Comparison of ENCODE assay signal across 8 mouse cellular contexts in genomic region chr16:77015380-77016346, GRCm38 (mm10). TPM values are rescaled to one million over a fixed set of nuclear protein-coding genes. Genes with fewer than 3 reads are reported as not detected.
DNase-seq lines count a peak whose midpoint lies in the region; ATAC-seq and TF ChIP-seq lines count a peak whose summit lies in the region.

No protein-coding gene starts in this region.

- peak; percentile 36 for DNase-seq in kidney, adult 2 months
- no peak for DNase-seq in kidney, postnatal 4 days
- DNase-seq in embryonic facial prominence, embryonic 11.5 days (ENCODE audit: low spot score): no peak
- DNase-seq in midbrain, postnatal 0 days (ENCODE audit: low spot score): no peak
- DNase-seq in retina, embryonic 14.5 days (ENCODE audit: low spot score): no peak
- no peak for DNase-seq in adrenal gland, adult 2 months
- DNase-seq in right cerebral cortex, postnatal 36 days (ENCODE audit: low spot score in 2 of 2): no peak

- no peak overlapping the region for H3K4me3 ChIP-seq in kidney, adult 2 months (ENCODE audit: insufficient read depth, low read depth, low read length)
- H3K4me3 ChIP-seq in embryonic facial prominence, embryonic 11.5 days (ENCODE audit: low read depth, low read length): peak overlapping the region; percentile 75
- no peak overlapping the region for H3K4me3 ChIP-seq in intestine, embryonic 15.5 days (replicated peaks)
- peak overlapping the region; percentile 90; the same call in 1 of the 2 replicates for H3K4me3 ChIP-seq in midbrain, postnatal 0 days (ENCODE audit: low read depth, low read length)

- no peaks in the 10 kb centered on the region for H3K9me3 ChIP-seq in embryonic facial prominence, embryonic 11.5 days (replicated peaks; ENCODE audit: control insufficient read depth, low read length)
- no peaks in the 10 kb centered on the region for H3K9me3 ChIP-seq in intestine, embryonic 15.5 days
- no peaks in the 10 kb centered on the region for H3K9me3 ChIP-seq in midbrain, postnatal 0 days (ENCODE audit: low read length)

- H3K4me1 ChIP-seq in kidney, adult 2 months (ENCODE audit: control insufficient read depth, insufficient read depth, low read length): peaks cover 24% of the 10 kb centered on the region
- H3K4me1 ChIP-seq in embryonic facial prominence, embryonic 11.5 days (ENCODE audit: control insufficient read depth, insufficient read depth, low read length): no peaks in the 10 kb centered on the region
- H3K4me1 ChIP-seq in intestine, embryonic 15.5 days (replicated peaks): peaks cover 2% of the 10 kb centered on the region; the same call in 1 of the 2 replicates
- H3K4me1 ChIP-seq in midbrain, postnatal 0 days (ENCODE audit: insufficient read depth, low read length): 0 out of 2 replicates have a peak, but pooled peaks cover 2% of the 10 kb centered on the region

- H3K27me3 ChIP-seq in kidney, adult 2 months (replicated peaks; ENCODE audit: control insufficient read depth, insufficient read depth, low read length): no peaks in the 10 kb centered on the region
- no peaks in the 10 kb centered on the region for H3K27me3 ChIP-seq in embryonic facial prominence, embryonic 11.5 days (ENCODE audit: control insufficient read depth, insufficient read depth, low read length)
- no peaks in the 10 kb centered on the region for H3K27me3 ChIP-seq in intestine, embryonic 15.5 days (replicated peaks)
- no peaks in the 10 kb centered on the region for H3K27me3 ChIP-seq in midbrain, postnatal 0 days (ENCODE audit: insufficient read depth, low read length)

- ATAC-seq in embryonic facial prominence, embryonic 11.5 days (replicated peaks; ENCODE audit: insufficient number of reproducible peaks, low FRiP score, low TSS enrichment, low read depth): no peak
- no peak for ATAC-seq in intestine, embryonic 15.5 days
- ATAC-seq in midbrain, postnatal 0 days (ENCODE audit: low FRiP score): no peak

- H3K27ac ChIP-seq in kidney, adult 2 months (ENCODE audit: insufficient read depth, low read depth, low read length): no peak overlapping the region
- H3K27ac ChIP-seq in embryonic facial prominence, embryonic 11.5 days (replicated peaks; ENCODE audit: low read depth, low read length): no peak overlapping the region
- H3K27ac ChIP-seq in intestine, embryonic 15.5 days: no peak overlapping the region
- H3K27ac ChIP-seq in midbrain, postnatal 0 days (ENCODE audit: low read depth, low read length): no peak overlapping the region

- H3K36me3 ChIP-seq in kidney, adult 2 months (ENCODE audit: control insufficient read depth, insufficient read depth, low read length): no peaks in the 10 kb centered on the region
- H3K36me3 ChIP-seq in embryonic facial prominence, embryonic 11.5 days (replicated peaks; ENCODE audit: control insufficient read depth, insufficient read depth, low read depth, low read length): no peaks in the 10 kb centered on the region
- no peaks in the 10 kb centered on the region for H3K36me3 ChIP-seq in intestine, embryonic 15.5 days
- no peaks in the 10 kb centered on the region for H3K36me3 ChIP-seq in midbrain, postnatal 0 days (ENCODE audit: insufficient read depth, low read length)

- no peak overlapping the region for H3K9ac ChIP-seq in embryonic facial prominence, embryonic 11.5 days (replicated peaks; ENCODE audit: low read length)
- no peak overlapping the region for H3K9ac ChIP-seq in intestine, embryonic 15.5 days
- no peak overlapping the region for H3K9ac ChIP-seq in midbrain, postnatal 0 days (replicated peaks; ENCODE audit: low read length, poor library complexity, severe bottlenecking)

- peak overlapping the region; percentile 6; the same call in 1 of the 2 replicates for H3K4me2 ChIP-seq in embryonic facial prominence, embryonic 11.5 days (ENCODE audit: low read depth, low read length)
- H3K4me2 ChIP-seq in intestine, embryonic 15.5 days (replicated peaks): peak overlapping the region; percentile 70
- H3K4me2 ChIP-seq in midbrain, postnatal 0 days (ENCODE audit: low read depth, low read length, poor library complexity, severe bottlenecking): peak overlapping the region; percentile 82

- no peak for TF ChIP-seq POLR2A in kidney, adult 2 months (IDR thresholded peaks at IDR 0.05; ENCODE audit: low read depth, low read length)

- WGBS in kidney, adult 2 months: 26% methylated on average over 4 of the region's 4 CpGs
- WGBS in embryonic facial prominence, embryonic 11.5 days: 60% methylated on average over 4 of the region's 4 CpGs
- 51% methylated on average over 4 of the region's 4 CpGs for WGBS in intestine, embryonic 15.5 days
- 70% methylated on average over 4 of the region's 4 CpGs for WGBS in midbrain, postnatal 0 days

- no peak for TF ChIP-seq CTCF in kidney, adult 2 months (conservative IDR thresholded peaks at IDR 0.05; ENCODE audit: insufficient read depth, insufficient read length, low read depth, low read length)
- TF ChIP-seq CTCF in midbrain, postnatal 0 days (IDR thresholded peaks at IDR 0.05): no peak

RNA-seq across cellular contexts. Expression of gene Usp25, which starts 2.2 kb away (rescaled TPM):
- polyA plus RNA-seq in kidney, adult 2 months (2012; rRNA removed): 15.1 and 15.2 TPM in 2 replicates
- polyA plus RNA-seq in embryonic facial prominence, embryonic 11.5 days (2014; fragmentation: Nextera tagmentation; extraction: Ambion mirVana): 26.7 and 29.8 TPM in 2 replicates
- 18.7 and 19.5 TPM in 2 replicates for polyA plus RNA-seq in intestine, embryonic 15.5 days (2015; fragmentation: Nextera tagmentation; extraction: Ambion mirVana)
- total RNA-seq in midbrain, postnatal 0 days (2014; rRNA removed): 12.6 and 21.9 TPM in 2 replicates
- 6.1 and 6.8 TPM in 2 replicates for polyA plus RNA-seq in midbrain, postnatal 0 days (2015; fragmentation: Nextera tagmentation; extraction: Ambion mirVana)
- total RNA-seq in adrenal gland, adult 2 months (2021): 10 to 100 TPM; 49.3 to 49.4 TPM
- polyA plus RNA-seq in adrenal gland, adult 2 months (2012; rRNA removed): 10.9 and 16.0 TPM in 2 replicates

Comparison
In these comparisons a context has a peak if more than half of its experiments do, and no peak if none do; other contexts are left out.
1. H3K4me3 ChIP-seq: peak in embryonic facial prominence, embryonic 11.5 days (single experiment) and midbrain, postnatal 0 days (single experiment); none in kidney, adult 2 months (single experiment) and intestine, embryonic 15.5 days (single experiment).
2. H3K4me2 ChIP-seq: peak in every context shown above with its lines; median percentile 82 in midbrain, postnatal 0 days; 70 in intestine, embryonic 15.5 days; 6 in embryonic facial prominence, embryonic 11.5 days.